Mouse (Mus musculus) MEL (cell line): ENCODE measurements around the gene Slc41a3.

ENCODE experiments used
- CTCF ChIP-seq, 3 experiments: IDR thresholded peaks in 2 of 3; conservative IDR thresholded peaks in 1 of 3; 2 replicates each; pipeline ENCODE4 v1.5.1; 2011 to 2012; ENCODE audit warnings: low read length in 3 of 3, low read depth in 2 of 3, mild to moderate bottlenecking in 2 of 3, improper control_type of control experiment in 1 of 3, inconsistent platforms in 1 of 3, mixed read lengths in 1 of 3, moderate library complexity in 1 of 3; ENCODE audit not compliant: control insufficient read depth in 1 of 3, insufficient read depth in 1 of 3, poor library complexity in 1 of 3, severe bottlenecking in 1 of 3
- EP300 ChIP-seq, 2 experiments: IDR thresholded peaks; 2 replicates each; pipeline ENCODE4 v1.6.1; 2011; ENCODE audit warnings: improper control_type of control experiment in 2 of 2, low read length in 2 of 2, low read depth in 1 of 2, mild to moderate bottlenecking in 1 of 2
- ETS1 ChIP-seq: IDR thresholded peaks from 2 replicates; pipeline ENCODE4 v1.6.1; 2012; ENCODE audit warnings: low read depth, mild to moderate bottlenecking, inconsistent platforms, low read length, improper control_type of control experiment, moderate library complexity
- GATA1 ChIP-seq: IDR thresholded peaks from 2 replicates; pipeline ENCODE4 v1.6.1; 2011; ENCODE audit warnings: low read depth, low read length, improper control_type of control experiment
- HCFC1 ChIP-seq: IDR thresholded peaks from 2 replicates; pipeline ENCODE4 v1.6.1; 2012; ENCODE audit warnings: low read depth, mild to moderate bottlenecking, inconsistent platforms, low read length, improper control_type of control experiment, moderate library complexity
- MEF2A ChIP-seq: IDR thresholded peaks from 2 replicates; pipeline ENCODE4 v1.6.1; 2014; ENCODE audit warnings: low read depth, mild to moderate bottlenecking, inconsistent platforms, low read length, improper control_type of control experiment; ENCODE audit not compliant: poor library complexity, insufficient replicate concordance, severe bottlenecking; ENCODE audit errors: extremely low read depth
- NELFE ChIP-seq: IDR thresholded peaks from 2 replicates; pipeline ENCODE4 v1.6.1; 2011; ENCODE audit warnings: low read depth, low read length, improper control_type of control experiment
- NRF1 ChIP-seq: IDR thresholded peaks from 2 replicates; pipeline ENCODE4 v1.6.1; 2014; ENCODE audit warnings: low read depth, mild to moderate bottlenecking, inconsistent platforms, low read length, improper control_type of control experiment, moderate library complexity; ENCODE audit not compliant: poor library complexity, insufficient read depth, severe bottlenecking
- POLR2A ChIP-seq, 2 experiments: IDR thresholded peaks; 2 replicates each; pipeline ENCODE4 v1.6.1; 2011 to 2012; ENCODE audit warnings: low read length in 2 of 2, mild to moderate bottlenecking in 2 of 2, control low read depth in 1 of 2, improper control_type of control experiment in 1 of 2, low read depth in 1 of 2, moderate library complexity in 1 of 2; ENCODE audit not compliant: control insufficient read depth in 1 of 2, insufficient read depth in 1 of 2, poor library complexity in 1 of 2
- TCF12 ChIP-seq: IDR thresholded peaks from 2 replicates; pipeline ENCODE4 v1.6.1; 2014; ENCODE audit warnings: low read depth, mild to moderate bottlenecking, inconsistent platforms, low read length, improper control_type of control experiment, moderate library complexity
- USF1 ChIP-seq: IDR thresholded peaks from 2 replicates; pipeline ENCODE4 v1.6.1; 2014; ENCODE audit warnings: low read depth, mild to moderate bottlenecking, inconsistent platforms, low read length, improper control_type of control experiment, moderate library complexity

- TF ChIP-seq EP300 (IDR thresholded peaks at IDR 0.05; ENCODE audit: low read depth in 1 of 2, low read length in 2 of 2) (no peak), ETS1 (no peak), POLR2A (IDR thresholded peaks at IDR 0.05; ENCODE audit: control insufficient read depth in 1 of 2, insufficient read depth in 1 of 2, low read depth in 1 of 2, low read length in 2 of 2, poor library complexity in 1 of 2) (no peak), CTCF (IDR thresholded peaks at IDR 0.05 in 2 of 3, conservative IDR thresholded peaks at IDR 0.05 in 1 of 3; ENCODE audit: control insufficient read depth in 1 of 3, insufficient read depth in 1 of 3, low read depth in 2 of 3, low read length in 3 of 3, poor library complexity in 1 of 3, severe bottlenecking in 1 of 3) (no peak), GATA1 (no peak), HCFC1 (no peak), NELFE (no peak), NRF1 (no peak), TCF12 (no peak), MEF2A (no peak), USF1 (no peak)
Observed at GRCm38 (mm10) chr6:90635081-90635480, 30.6 kb downstream of the Slc41a3 start.
